Mouse (Mus musculus) cortical plate, adult 2 months (tissue): Measurements from ENCODE around the gene Aldh1a3.

Source experiments
- CTCF ChIP-seq: fragments of 200-500 bp; IDR thresholded peaks from 2 replicates; pipeline ENCODE4 v1.5.1; 2011; ENCODE audit warnings: mild to moderate bottlenecking, control low read depth, low read length; ENCODE audit not compliant: insufficient read depth; ENCODE audit errors: extremely low read depth
- POLR2A ChIP-seq: fragments of 200-500 bp; IDR thresholded peaks from 2 replicates; pipeline ENCODE4 v1.6.1; 2011; ENCODE audit warnings: mild to moderate bottlenecking, low read length, control low read depth; ENCODE audit not compliant: insufficient read depth; ENCODE audit errors: extremely low read depth

GRCm38 (mm10) chr7:66463081-66463480 lies 35.8 kb upstream of the Aldh1a3 start:
- TF ChIP-seq CTCF (no peak), POLR2A (no peak)
